ENCODE assay signal across 1 mouse cellular context in the genomic region with DNA sequence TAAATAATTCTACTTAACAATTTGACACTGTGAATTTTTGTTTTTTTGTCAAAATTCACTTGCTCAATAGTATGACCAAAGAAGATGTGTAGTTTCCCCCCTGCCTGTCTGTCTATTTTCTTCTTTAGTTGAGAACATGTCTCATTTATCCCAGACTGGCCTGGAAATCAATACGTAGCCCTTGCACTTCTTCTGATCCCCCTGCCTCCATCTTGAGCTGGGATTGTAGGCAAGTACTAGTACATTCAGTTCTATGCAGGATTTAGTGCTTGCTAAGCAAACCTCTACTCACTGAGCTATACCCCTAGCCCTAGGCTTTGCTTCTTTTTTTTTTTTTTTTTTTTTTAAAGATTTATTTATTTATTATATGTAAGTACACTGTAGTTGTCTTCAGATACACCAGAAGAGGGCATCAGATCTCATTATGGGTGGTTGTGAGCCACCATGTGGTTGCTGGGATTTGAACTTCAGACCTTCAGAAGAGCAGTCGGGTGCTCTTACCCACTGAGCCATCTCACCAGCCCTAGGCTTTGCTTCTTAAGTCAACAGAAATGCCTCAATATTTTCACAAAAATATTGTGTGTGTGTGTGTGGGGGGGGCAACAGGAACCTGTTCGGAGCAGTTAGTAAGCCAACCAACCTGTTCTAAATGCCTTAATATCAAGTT.
TF ChIP-seq lines count a peak whose summit lies in the region.

No protein-coding gene starts in this region.

TF ChIP-seq in CH12.LX, 34 proteins besides CTCF, POLR2A, EP300 and RAD21:
- TF ChIP-seq ZNF384 (IDR thresholded peaks at IDR 0.05; ENCODE audit: low read depth, low read length), result peak; percentile 74
